ENCODE assay signal across 23 mouse cellular contexts in genomic region chr16:44505243-44505642, GRCm38 (mm10). TPM values are rescaled to one million over a fixed set of nuclear protein-coding genes. Genes with fewer than 3 reads are reported as not detected.
DNase-seq lines count a peak whose midpoint lies in the region; ATAC-seq and TF ChIP-seq lines count a peak whose summit lies in the region.
"Had no signal": no experiment of that assay in that cellular context is flagged by ENCODE, and none has a peak within 500 bp of the region (broad histone marks: within the 10 kb centered on the region; RNA-seq: fewer than 3 reads in every experiment).

No protein-coding gene starts in this region.

- no peaks in the 10 kb centered on the region for H3K9me3 ChIP-seq in embryonic facial prominence, embryonic 15.5 days (replicated peaks)
- 0 out of 2 replicates have a peak, but pooled peaks cover 4% of the 10 kb centered on the region for H3K9me3 ChIP-seq in embryonic facial prominence, embryonic 10.5 days
- 0 out of 2 replicates have a peak, but pooled peaks cover 5% of the 10 kb centered on the region for H3K9me3 ChIP-seq in lung, embryonic 16.5 days (ENCODE audit: control insufficient read depth, low read length)
- H3K9me3 ChIP-seq: forebrain, embryonic 15.5 days; G1E had no signal

- H3K27ac ChIP-seq in embryonic facial prominence, embryonic 15.5 days (replicated peaks), result peak overlapping the region; percentile 61; the same call in 1 of the 2 replicates
- no peak overlapping the region for H3K27ac ChIP-seq in embryonic facial prominence, embryonic 10.5 days (replicated peaks)
- peak overlapping the region; percentile 9; the same call in 1 of the 2 replicates for H3K27ac ChIP-seq in kidney, adult 2 months (ENCODE audit: insufficient read depth, low read depth, low read length)
- peak overlapping the region; percentile 37; the same call in 1 of the 2 replicates for H3K27ac ChIP-seq in lung, embryonic 16.5 days (ENCODE audit: low read length)
- H3K27ac ChIP-seq: embryonic facial prominence, embryonic 13.5 days; forebrain, embryonic 13.5 days; forebrain, embryonic 15.5 days had no signal

- TF ChIP-seq POLR2A in kidney, adult 2 months (IDR thresholded peaks at IDR 0.05; ENCODE audit: low read depth, low read length), result no peak

- H3K4me3 ChIP-seq in embryonic facial prominence, embryonic 15.5 days (replicated peaks), result no peak overlapping the region
- no peak overlapping the region for H3K4me3 ChIP-seq in embryonic facial prominence, embryonic 10.5 days
- H3K4me3 ChIP-seq in kidney, adult 2 months (ENCODE audit: insufficient read depth, low read depth, low read length), result no peak overlapping the region
- no peak overlapping the region for H3K4me3 ChIP-seq in lung, embryonic 16.5 days (ENCODE audit: low read length)
- H3K4me3 ChIP-seq: embryonic facial prominence, embryonic 13.5 days; forebrain, embryonic 13.5 days; forebrain, embryonic 15.5 days had no signal

- ATAC-seq in embryonic facial prominence, embryonic 15.5 days (ENCODE audit: insufficient number of reproducible peaks, low FRiP score, low TSS enrichment, low read depth), result no peak
- ATAC-seq in lung, embryonic 16.5 days (ENCODE audit: low read depth), result no peak
- ATAC-seq: activated CD4-positive, CD25-positive, alpha-beta regulatory T cell, adult 4 months; CD4-positive, CD25-positive, alpha-beta regulatory T cell, adult 4 months; forebrain, embryonic 13.5 days; forebrain, embryonic 15.5 days; forebrain, postnatal 0 days; Patski had no signal

- no peak for TF ChIP-seq CTCF in kidney, adult 2 months (conservative IDR thresholded peaks at IDR 0.05; ENCODE audit: insufficient read depth, insufficient read length, low read depth, low read length)

- WGBS in embryonic facial prominence, embryonic 15.5 days, result 46% methylated on average over 1 of the region's 1 CpGs
- WGBS in embryonic facial prominence, embryonic 10.5 days, result 87% methylated on average over 1 of the region's 1 CpGs
- WGBS in kidney, adult 2 months, result 47% methylated on average over 1 of the region's 1 CpGs
- WGBS in lung, embryonic 16.5 days, result 82% methylated on average over 1 of the region's 1 CpGs

- no peak overlapping the region for H3K4me2 ChIP-seq in embryonic facial prominence, embryonic 15.5 days (replicated peaks)
- H3K4me2 ChIP-seq in lung, embryonic 16.5 days (ENCODE audit: low read depth, low read length), result no peak overlapping the region
- H3K4me2 ChIP-seq: embryonic facial prominence, embryonic 13.5 days; forebrain, embryonic 13.5 days; forebrain, embryonic 15.5 days had no signal

- H3K27me3 ChIP-seq in embryonic facial prominence, embryonic 15.5 days, result no peaks in the 10 kb centered on the region
- H3K27me3 ChIP-seq in embryonic facial prominence, embryonic 10.5 days (replicated peaks; ENCODE audit: low read depth, poor library complexity, severe bottlenecking), result no peaks in the 10 kb centered on the region
- no peaks in the 10 kb centered on the region for H3K27me3 ChIP-seq in kidney, adult 2 months (replicated peaks; ENCODE audit: control insufficient read depth, insufficient read depth, low read length)
- no peaks in the 10 kb centered on the region for H3K27me3 ChIP-seq in lung, embryonic 16.5 days (ENCODE audit: control insufficient read depth, insufficient read depth, low read depth, low read length)
- H3K27me3 ChIP-seq: CH12.LX; embryonic facial prominence, embryonic 13.5 days; forebrain, embryonic 13.5 days; forebrain, embryonic 15.5 days; Patski had no signal

- H3K36me3 ChIP-seq in embryonic facial prominence, embryonic 15.5 days, result peaks cover 53% of the 10 kb centered on the region
- peaks cover 90% of the 10 kb centered on the region for H3K36me3 ChIP-seq in embryonic facial prominence, embryonic 10.5 days (replicated peaks)
- H3K36me3 ChIP-seq in kidney, adult 2 months (ENCODE audit: control insufficient read depth, insufficient read depth, low read length), result no peaks in the 10 kb centered on the region
- H3K36me3 ChIP-seq in lung, embryonic 16.5 days (ENCODE audit: control insufficient read depth, insufficient read depth, low read length), result peaks cover 11% of the 10 kb centered on the region; the same call in 1 of the 2 replicates
- H3K36me3 ChIP-seq: G1E had no signal

- H3K9ac ChIP-seq in embryonic facial prominence, embryonic 15.5 days, result no peak overlapping the region
- H3K9ac ChIP-seq in lung, embryonic 16.5 days (ENCODE audit: low read length), result no peak overlapping the region
- H3K9ac ChIP-seq: embryonic facial prominence, embryonic 13.5 days; forebrain, embryonic 13.5 days; forebrain, embryonic 15.5 days; forebrain, postnatal 0 days had no signal

- DNase-seq in embryonic facial prominence, embryonic 10.5 days (ENCODE audit: low spot score), result no peak
- DNase-seq in kidney, adult 2 months, result peak; percentile 37
- DNase-seq in kidney, adult 8-10 months, result no peak
- no peak for DNase-seq in lung, postnatal 14 days
- DNase-seq: adrenal gland, adult 8-10 months; adrenal gland, postnatal 14 days; adrenal gland, postnatal 36 days; B cell, adult 2 months; cerebellum, adult 11-12 months; cerebellum, adult 2 months; cerebellum, adult 9-10 months; cerebellum, postnatal 25 days; forebrain, postnatal 0 days had no signal

- peaks cover 49% of the 10 kb centered on the region for H3K4me1 ChIP-seq in embryonic facial prominence, embryonic 15.5 days
- H3K4me1 ChIP-seq in embryonic facial prominence, embryonic 10.5 days, result peaks cover 18% of the 10 kb centered on the region
- no peaks in the 10 kb centered on the region for H3K4me1 ChIP-seq in kidney, adult 2 months (ENCODE audit: control insufficient read depth, insufficient read depth, low read length)
- H3K4me1 ChIP-seq in lung, embryonic 16.5 days (replicated peaks; ENCODE audit: control insufficient read depth, insufficient read depth, low read length), result peaks cover 33% of the 10 kb centered on the region

RNA-seq across cellular contexts. Expression of gene Boc, which starts 53.5 kb away (rescaled TPM):
- 42.3 and 49.1 TPM in 2 replicates for polyA plus RNA-seq in embryonic facial prominence, embryonic 15.5 days (2015; fragmentation: Nextera tagmentation; extraction: Ambion mirVana)
- 14.2 and 14.3 TPM in 2 replicates for polyA plus RNA-seq in embryonic facial prominence, embryonic 10.5 days (2016; fragmentation: Nextera tagmentation; extraction: Ambion mirVana)
- 8.5 and 8.8 TPM in 2 replicates for polyA plus RNA-seq in kidney, adult 2 months (2012; rRNA removed)
- polyA plus RNA-seq in lung, embryonic 16.5 days (2015; fragmentation: Nextera tagmentation; extraction: Ambion mirVana), result 29.7 and 32.0 TPM in 2 replicates
- polyA plus RNA-seq: G1E had no signal
